Mouse (Mus musculus): ENCODE data around the gene Map3k3.

Gene Map3k3

GRCm38 (mm10) chr11:106083708-106084701 lies at the start of gene Map3k3:
Gene Map3k3, plus strand, starts transcription at chr11:106084613.
- DNase-seq: peak; percentile 99

- DNase-seq: no peak
Observed at GRCm38 (mm10) chr11:106034986-106035385, 49.4 kb upstream of the Map3k3 start.

- DNase-seq: peak; percentile 97
Observed at GRCm38 (mm10) chr11:106036548-106037417, 47.6 kb upstream of the Map3k3 start, which contains the start of gene Dcaf7. Gene Dcaf7, plus strand, starts transcription at chr11:106036872.

DNA sequence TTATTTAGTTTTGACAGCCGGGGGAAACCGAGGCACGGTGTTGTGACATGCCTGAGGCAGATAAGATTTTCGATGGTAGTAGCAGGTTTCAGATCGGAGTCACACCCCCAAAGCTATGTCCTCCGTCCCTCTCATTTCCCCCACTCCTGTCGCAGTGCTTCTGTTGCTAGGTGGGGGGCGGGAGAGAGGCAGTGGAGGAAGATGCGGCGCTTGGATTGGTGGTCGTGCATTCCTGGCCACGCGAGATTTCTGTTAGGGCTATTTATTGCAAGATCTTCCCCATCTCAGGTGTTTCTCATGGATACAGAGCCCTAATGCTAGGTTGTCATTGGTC lies 47.0 kb upstream of the Map3k3 start:
- DNase-seq: peak; percentile 56

- no peak for DNase-seq
Observed at GRCm38 (mm10) chr11:106044349-106044748, 40.1 kb upstream of the Map3k3 start.

GRCm38 (mm10) chr11:106045256-106045655 lies 39.2 kb upstream of the Map3k3 start:
- no peak for DNase-seq

GRCm38 (mm10) chr11:106045780-106046179 lies 38.6 kb upstream of the Map3k3 start:
- DNase-seq: no peak

DNA sequence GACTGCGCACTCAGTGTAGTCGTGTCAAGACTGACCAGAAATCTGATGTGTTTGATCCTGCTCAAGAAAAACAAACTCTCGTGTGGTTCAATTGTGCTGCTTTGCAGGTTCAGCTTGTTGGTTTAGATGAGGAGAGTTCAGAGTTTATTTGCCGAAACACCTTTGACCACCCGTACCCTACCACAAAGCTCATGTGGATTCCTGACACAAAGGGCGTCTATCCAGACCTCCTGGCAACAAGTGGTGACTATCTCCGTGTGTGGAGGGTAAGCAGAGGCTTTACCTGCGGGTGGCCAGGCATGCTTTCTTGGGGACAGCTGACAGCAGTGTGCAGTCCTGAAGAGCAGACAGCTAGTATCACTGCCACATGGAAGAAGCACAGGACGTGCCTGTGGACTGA lies 37.8 kb upstream of the Map3k3 start:
- DNase-seq: no peak

GRCm38 (mm10) chr11:106053921-106054320 lies 30.5 kb upstream of the Map3k3 start:
- DNase-seq: no peak

DNA sequence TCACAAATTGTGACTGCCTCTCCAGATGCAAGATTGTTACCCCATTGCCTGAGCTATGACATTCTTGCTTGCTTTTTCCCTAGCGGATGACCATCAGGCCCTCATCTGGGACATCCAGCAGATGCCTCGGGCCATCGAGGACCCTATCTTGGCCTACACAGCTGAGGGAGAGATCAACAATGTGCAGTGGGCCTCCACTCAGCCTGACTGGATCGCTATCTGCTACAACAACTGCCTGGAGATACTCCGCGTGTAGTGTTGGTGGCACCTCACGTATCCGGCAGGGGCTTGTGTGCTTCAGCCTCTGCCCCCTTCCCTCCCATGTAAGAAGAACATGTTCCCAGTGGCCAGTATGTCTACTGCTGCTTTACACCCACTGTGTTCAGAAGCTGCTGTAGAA lies 29.8 kb upstream of the Map3k3 start:
- no peak for DNase-seq

DNA sequence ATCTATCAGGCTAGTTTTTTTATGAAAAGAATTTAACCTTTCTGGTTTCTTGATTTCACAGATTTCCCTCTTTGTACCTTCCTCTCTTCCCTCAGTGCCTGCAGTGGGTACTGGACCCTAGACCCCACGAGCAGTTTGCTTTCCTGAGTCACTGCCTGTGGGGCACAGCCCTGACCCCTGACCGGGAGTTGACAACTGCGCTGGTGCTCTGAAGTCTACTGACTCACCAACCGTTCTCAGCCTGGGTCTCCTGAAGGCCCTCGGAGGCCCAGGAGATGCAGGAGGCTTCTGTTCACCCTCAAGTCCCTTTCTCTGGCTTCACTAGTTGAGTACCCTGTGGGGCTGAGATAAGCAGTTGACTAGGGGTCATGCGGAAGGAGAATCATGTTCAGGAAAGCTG lies 29.1 kb upstream of the Map3k3 start:
- no peak for DNase-seq

- peak; percentile 66 for DNase-seq
Observed at GRCm38 (mm10) chr11:106056819-106057491, 27.5 kb upstream of the Map3k3 start.

DNA sequence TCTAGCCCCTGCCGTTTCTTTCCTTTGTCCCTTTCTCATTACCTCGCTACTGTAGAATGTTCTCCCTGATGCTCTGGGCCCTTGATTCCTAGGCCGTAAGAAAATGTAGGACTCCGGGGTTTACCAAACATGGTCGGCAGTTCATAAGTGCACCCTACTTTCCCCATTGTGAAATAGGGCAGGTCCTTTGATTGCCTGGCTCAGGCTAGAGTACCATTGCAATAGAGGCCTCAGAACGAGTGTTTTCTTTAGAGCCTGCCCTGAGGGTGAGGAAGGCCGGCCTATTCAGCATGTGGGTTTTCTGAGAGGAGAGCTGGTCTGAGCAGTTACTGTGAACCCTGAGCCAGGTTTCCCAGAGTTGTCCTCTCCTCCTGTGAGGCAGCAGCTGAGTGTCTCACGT lies 26.4 kb upstream of the Map3k3 start:
- DNase-seq: no peak

GRCm38 (mm10) chr11:106060549-106060948 lies 23.9 kb upstream of the Map3k3 start:
- DNase-seq: no peak

GRCm38 (mm10) chr11:106061311-106061710 lies 23.1 kb upstream of the Map3k3 start:
- DNase-seq: no peak

DNA sequence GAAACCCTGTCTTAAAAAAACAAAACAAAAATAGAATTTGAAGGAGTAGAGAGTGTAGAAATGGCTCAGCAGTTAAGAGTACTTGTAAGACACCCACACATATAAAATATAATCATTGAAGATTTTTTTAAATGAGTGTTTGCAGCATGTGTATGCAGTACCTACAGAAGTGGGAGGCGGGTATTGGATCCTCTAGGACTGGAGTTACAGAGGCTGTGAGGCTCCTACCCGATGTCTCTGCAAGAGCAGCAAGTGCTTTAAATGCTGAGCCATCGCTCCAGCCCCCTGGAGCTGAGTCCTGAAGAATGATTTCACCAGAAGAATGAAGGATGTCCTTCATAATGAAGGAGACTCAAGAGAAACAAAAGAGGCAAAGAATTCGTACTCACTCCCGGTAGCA lies 20.7 kb upstream of the Map3k3 start:
- DNase-seq: no peak

DNA sequence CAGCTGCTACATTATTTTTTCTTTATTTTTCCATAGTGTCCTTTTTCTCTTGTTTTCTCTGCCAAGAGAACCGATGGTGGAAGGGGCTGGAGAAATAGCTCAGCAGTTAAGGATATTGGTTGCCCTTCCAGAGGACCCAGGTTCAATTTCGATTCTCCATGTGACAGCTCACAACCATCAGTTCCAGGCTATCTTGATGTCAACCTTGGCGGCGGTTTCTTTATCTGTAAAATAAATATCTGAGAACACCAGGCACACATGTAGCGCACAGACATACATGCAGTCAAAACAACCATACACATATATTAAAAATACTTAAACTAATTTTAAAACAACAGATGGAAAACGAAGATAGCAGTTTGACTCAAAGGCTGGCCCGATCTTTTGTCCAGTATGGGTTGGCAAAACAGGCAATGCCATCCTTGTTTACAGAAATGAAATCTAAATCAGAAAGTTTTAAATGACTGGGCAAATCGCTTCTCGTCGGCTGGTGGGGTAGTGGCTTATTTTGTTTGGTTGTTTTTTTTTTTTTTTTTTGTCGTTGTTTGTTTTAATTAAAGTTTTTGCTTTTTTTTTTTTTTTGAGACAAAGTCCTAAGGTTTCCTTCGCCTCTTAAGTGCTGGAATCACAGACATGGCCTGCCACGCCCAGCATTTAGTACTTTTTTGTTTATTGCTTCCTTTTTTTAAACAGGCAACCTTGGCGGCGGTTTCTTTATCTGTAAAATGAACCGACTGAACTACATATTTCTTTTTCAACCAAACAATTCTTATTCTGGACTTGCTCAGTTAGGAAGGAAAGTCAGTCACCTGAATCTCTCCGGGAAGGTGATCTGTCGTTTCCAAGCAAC lies 19.1 kb upstream of the Map3k3 start:
- DNase-seq: no peak

DNA sequence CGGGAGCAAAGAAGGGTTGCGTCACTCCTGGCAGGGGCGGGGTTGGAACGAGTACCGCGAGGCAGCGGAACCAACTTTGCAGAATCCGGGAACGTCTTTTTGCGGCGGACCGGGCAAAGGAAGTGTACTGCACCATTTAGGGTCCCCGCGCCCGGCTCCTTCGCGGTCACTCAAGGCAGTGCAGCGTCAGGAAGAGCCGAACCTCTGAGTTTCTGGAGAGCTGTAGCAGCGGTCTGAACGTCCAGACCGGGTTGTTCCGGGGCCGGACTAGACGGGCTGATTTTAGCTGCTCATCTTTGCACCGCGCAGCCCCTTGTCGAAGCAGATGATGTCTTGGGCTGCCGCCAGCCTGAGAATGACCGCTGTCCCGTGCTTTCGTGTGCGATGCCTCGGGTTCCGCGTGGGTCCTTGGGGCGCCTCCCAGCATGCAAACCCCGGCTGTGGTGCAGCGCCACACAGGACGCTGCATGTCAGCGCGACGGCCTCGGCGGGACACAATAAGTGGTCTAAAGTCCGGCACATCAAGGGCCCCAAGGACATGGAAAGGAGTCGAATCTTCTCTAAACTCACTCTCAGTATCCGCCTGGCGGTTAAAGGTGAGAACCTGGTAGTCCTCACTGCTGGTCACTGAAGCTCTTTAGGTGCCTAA lies 18.4 kb upstream of the Map3k3 start, which contains the start of gene Taco1:
TSS of gene Taco1 (plus strand) at position 139 of the 649 bp plus-strand sequence.
- peak; percentile 92 for DNase-seq

DNA sequence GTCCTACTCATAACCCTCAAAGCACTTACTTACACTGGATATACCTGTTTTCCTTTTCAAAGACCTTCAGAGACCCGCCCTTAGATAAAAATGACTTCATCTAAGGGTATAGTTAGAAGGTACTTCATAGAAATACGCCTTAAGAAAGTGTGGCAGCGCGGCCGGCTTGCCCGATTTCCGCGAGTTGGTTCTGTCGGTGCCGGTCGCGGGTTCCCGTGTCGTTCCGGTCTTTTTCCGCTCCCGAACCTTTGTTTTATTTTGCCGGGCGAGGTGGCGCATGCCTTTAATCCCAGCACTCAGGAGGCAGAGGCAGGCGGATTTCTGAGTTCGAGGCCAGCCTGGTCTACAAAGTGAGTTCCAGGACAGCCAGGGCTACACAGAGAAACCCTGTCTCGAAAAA lies 17.8 kb upstream of the Map3k3 start:
- peak; percentile 46 for DNase-seq

- DNase-seq: no peak
Observed at GRCm38 (mm10) chr11:106073774-106074173, 10.6 kb upstream of the Map3k3 start.

GRCm38 (mm10) chr11:106076321-106076720 lies 8.1 kb upstream of the Map3k3 start:
- DNase-seq: peak; percentile 82

Measured in thymus, postnatal 14 days (tissue).